Mouse (Mus musculus): ENCODE results near the gene Wif1.

Gene Wif1

GRCm38 (mm10) chr10:121033826-121034568, at the start of gene Wif1:
Gene Wif1 (plus strand): TSS chr10:121033960.
- peak; percentile 37 to 62 for DNase-seq (ENCODE audit: low spot score in 2 of 2)

GRCm38 (mm10) chr10:121002135-121002534, 31.6 kb upstream of the Wif1 start:
- DNase-seq (ENCODE audit: low spot score in 2 of 2), result no peak

- DNase-seq (ENCODE audit: low spot score in 2 of 2), result no peak
Measured at GRCm38 (mm10) chr10:121011496-121011895, 22.3 kb upstream of the Wif1 start.

- no peak for DNase-seq (ENCODE audit: low spot score in 2 of 2)
Measured at GRCm38 (mm10) chr10:121016291-121016690, 17.5 kb upstream of the Wif1 start.

GRCm38 (mm10) chr10:121016711-121017503, 16.9 kb upstream of the Wif1 start:
- DNase-seq (ENCODE audit: low spot score in 2 of 2), result no peak

GRCm38 (mm10) chr10:121022951-121023350, 10.8 kb upstream of the Wif1 start:
- DNase-seq (ENCODE audit: low spot score in 2 of 2), result no peak

- no peak for DNase-seq (ENCODE audit: low spot score in 2 of 2)
Measured at GRCm38 (mm10) chr10:121031802-121032201, 2.0 kb upstream of the Wif1 start.

GRCm38 (mm10) chr10:121033128-121033791, 500 bp upstream of the Wif1 start:
- DNase-seq (ENCODE audit: low spot score in 2 of 2), result peak; percentile 29 to 45

- no peak for DNase-seq (ENCODE audit: low spot score in 2 of 2)
Measured at GRCm38 (mm10) chr10:121034569-121034947, 798 bp downstream of the Wif1 start.

- no peak for DNase-seq (ENCODE audit: low spot score in 2 of 2)
Measured at GRCm38 (mm10) chr10:121038556-121039284, 5.0 kb downstream of the Wif1 start.

- no peak for DNase-seq (ENCODE audit: low spot score in 2 of 2)
Measured at GRCm38 (mm10) chr10:121040911-121041310, 7.2 kb downstream of the Wif1 start.

- DNase-seq (ENCODE audit: low spot score in 2 of 2), result no peak
Measured at GRCm38 (mm10) chr10:121047440-121047839, 13.7 kb downstream of the Wif1 start.

- DNase-seq (ENCODE audit: low spot score in 2 of 2), result no peak
Measured at GRCm38 (mm10) chr10:121052076-121052475, 18.3 kb downstream of the Wif1 start.

- DNase-seq (ENCODE audit: low spot score in 2 of 2), result no peak
Measured at GRCm38 (mm10) chr10:121055452-121056188, 21.9 kb downstream of the Wif1 start.

- DNase-seq (ENCODE audit: low spot score in 2 of 2), result no peak
Measured at GRCm38 (mm10) chr10:121056823-121057222, 23.1 kb downstream of the Wif1 start.

GRCm38 (mm10) chr10:121059043-121060003, 25.6 kb downstream of the Wif1 start:
- DNase-seq (ENCODE audit: low spot score in 2 of 2), result no peak

GRCm38 (mm10) chr10:121061336-121061835, 27.6 kb downstream of the Wif1 start:
- DNase-seq (ENCODE audit: low spot score in 2 of 2), result no peak

GRCm38 (mm10) chr10:121062704-121063103, 28.9 kb downstream of the Wif1 start:
- no peak for DNase-seq (ENCODE audit: low spot score in 2 of 2)

GRCm38 (mm10) chr10:121067416-121067951, 33.7 kb downstream of the Wif1 start:
- DNase-seq (ENCODE audit: low spot score in 2 of 2), result no peak

Data from spleen, postnatal 14 days (tissue).